In the genomic region with DNA sequence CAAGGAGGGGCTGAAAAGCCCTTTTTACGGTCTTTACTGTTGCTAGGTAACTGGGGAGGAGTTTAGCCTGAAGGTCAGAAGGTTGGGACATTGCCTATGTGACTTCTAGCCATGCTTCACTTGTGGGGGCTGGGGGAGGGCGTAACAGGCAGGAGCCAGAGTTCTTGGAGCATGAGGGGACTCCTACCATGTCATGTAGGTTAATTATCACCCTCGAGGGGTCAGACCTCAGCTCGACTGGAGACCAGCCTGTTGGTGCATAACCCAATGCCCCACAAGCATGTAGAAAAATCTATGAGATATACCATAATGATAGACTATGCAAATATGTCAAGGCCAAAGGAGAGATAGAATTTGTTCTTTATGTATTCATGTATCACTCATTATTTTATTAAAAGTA, we compare ENCODE assay signal across 15 mouse cellular contexts.
"Had no signal": no experiment of that assay in that cellular context is flagged by ENCODE, and none has a peak within 500 bp of the region (broad histone marks: within the 10 kb centered on the region; RNA-seq: fewer than 3 reads in every experiment).

No protein-coding gene starts in this region.

- H3K27me3 ChIP-seq: liver, embryonic 15.5 days; neural tube, embryonic 12.5 days had no signal

- H3K9me3 ChIP-seq: limb, embryonic 10.5 days; liver, embryonic 15.5 days; midbrain, embryonic 10.5 days; neural tube, embryonic 12.5 days had no signal

- H3K36me3 ChIP-seq: limb, embryonic 10.5 days; liver, embryonic 15.5 days; midbrain, embryonic 10.5 days; neural tube, embryonic 12.5 days had no signal

- H3K4me3 ChIP-seq: limb, embryonic 10.5 days; liver, embryonic 15.5 days; midbrain, embryonic 10.5 days; neural tube, embryonic 12.5 days had no signal

- H3K27ac ChIP-seq: limb, embryonic 10.5 days; liver, embryonic 15.5 days; midbrain, embryonic 10.5 days; neural tube, embryonic 12.5 days; stomach, postnatal 0 days had no signal

- ATAC-seq: intestine, embryonic 16.5 days; lung, postnatal 0 days had no signal

- H3K9ac ChIP-seq: liver, embryonic 15.5 days; neural tube, embryonic 12.5 days had no signal

- H3K4me2 ChIP-seq: liver, embryonic 11.5 days; liver, embryonic 15.5 days; neural tube, embryonic 12.5 days had no signal

- H3K4me1 ChIP-seq: neural tube, embryonic 12.5 days had no signal

- DNase-seq: kidney, postnatal 10 days; lung, adult 2 months; lung, postnatal 36 days; midbrain, embryonic 14.5 days; retina, postnatal 1 day; right cerebral cortex, postnatal 4 days; thymus, postnatal 25 days had no signal
